Mouse (Mus musculus) cerebellum, adult 2 months (tissue): Measurements from ENCODE around the gene Spen.

Experiments
- CTCF ChIP-seq: fragments of 200-500 bp; IDR thresholded peaks from 2 replicates; pipeline ENCODE4 v1.5.1; 2011; ENCODE audit warnings: low read depth, mild to moderate bottlenecking, control low read depth, low read length, moderate library complexity, borderline replicate concordance; ENCODE audit not compliant: insufficient read depth
- POLR2A ChIP-seq: fragments of 200-500 bp; IDR thresholded peaks from 2 replicates; pipeline ENCODE4 v1.6.1; 2011; ENCODE audit warnings: low read length, control low read depth, borderline replicate concordance; ENCODE audit not compliant: insufficient read depth

GRCm38 (mm10) chr4:141460481-141460880 lies 77.9 kb downstream of the Spen start:
- TF ChIP-seq CTCF, result no peak
- no peak for TF ChIP-seq POLR2A
